Comparison of ENCODE assay signal across 22 mouse cellular contexts in the genomic region with DNA sequence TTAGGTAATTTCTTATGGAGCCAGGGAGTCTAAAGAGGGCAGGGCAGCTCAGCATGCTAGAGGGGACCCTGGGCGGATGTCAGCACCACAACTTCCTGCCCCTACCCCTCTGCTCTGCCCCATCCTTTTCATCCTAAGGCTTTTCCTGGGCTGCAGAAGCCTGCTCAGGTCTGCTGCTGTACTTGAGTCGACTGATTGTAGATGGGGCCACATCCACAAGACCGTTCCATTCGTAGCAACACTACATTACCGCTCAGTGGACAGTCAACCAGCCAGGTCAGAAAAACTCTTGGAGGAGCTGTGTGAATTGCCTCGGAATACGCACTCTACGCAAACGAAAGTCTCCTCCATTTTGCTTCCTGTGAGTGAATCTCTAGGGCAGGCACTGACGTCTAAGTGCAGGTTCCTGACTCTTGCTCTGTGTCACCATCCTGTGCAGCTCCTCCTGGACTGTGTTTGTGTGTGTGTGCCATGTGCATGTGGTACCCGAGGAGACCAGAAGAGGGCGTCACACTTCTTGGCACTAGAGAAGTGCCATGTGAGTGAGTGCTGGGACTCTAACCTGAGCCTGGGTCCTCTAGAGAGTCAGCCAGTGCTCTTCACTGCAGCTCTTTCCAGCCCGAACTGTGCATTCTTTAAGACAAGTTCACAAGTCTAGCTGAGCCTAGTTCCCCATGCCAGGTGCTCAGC. TPM values are rescaled to one million over a fixed set of nuclear protein-coding genes. Genes with fewer than 3 reads are reported as not detected.
A peak's percentile ranks its signal among the peaks of the same experiment; 100 is the strongest.
DNase-seq lines count a peak whose midpoint lies in the region; ATAC-seq and TF ChIP-seq lines count a peak whose summit lies in the region.
"Had no signal": no experiment of that assay in that cellular context is flagged by ENCODE, and none has a peak within 500 bp of the region (broad histone marks: within the 10 kb centered on the region; RNA-seq: fewer than 3 reads in every experiment).

No protein-coding gene starts in this region.

- TF ChIP-seq POLR2A in bone marrow, adult 2 months (IDR thresholded peaks at IDR 0.05; ENCODE audit: borderline replicate concordance, control insufficient read depth, low read depth, low read length): no peak

- H3K9me3 ChIP-seq in liver, embryonic 11.5 days (ENCODE audit: control insufficient read depth, low read length): no peaks in the 10 kb centered on the region
- no peaks in the 10 kb centered on the region for H3K9me3 ChIP-seq in E14TG2a.4 (ENCODE audit: low read length)
- H3K9me3 ChIP-seq: embryonic facial prominence, embryonic 15.5 days; forebrain, embryonic 13.5 days; heart, embryonic 13.5 days; limb, embryonic 10.5 days; midbrain, embryonic 15.5 days had no signal

- H3K27ac ChIP-seq in liver, embryonic 11.5 days (ENCODE audit: low read depth, low read length): no peak overlapping the region
- H3K27ac ChIP-seq in bone marrow, adult 2 months (ENCODE audit: control insufficient read depth, insufficient read depth, low read depth, low read length, poor library complexity): no peak overlapping the region
- no peak overlapping the region for H3K27ac ChIP-seq in gastrocnemius, adult 2 months
- H3K27ac ChIP-seq: embryonic facial prominence, embryonic 15.5 days; forebrain, embryonic 13.5 days; heart, embryonic 13.5 days; limb, embryonic 10.5 days; midbrain, embryonic 15.5 days had no signal

- H3K36me3 ChIP-seq in liver, embryonic 11.5 days (ENCODE audit: control insufficient read depth, insufficient read depth, low read length): no peaks in the 10 kb centered on the region
- no peaks in the 10 kb centered on the region for H3K36me3 ChIP-seq in E14TG2a.4 (ENCODE audit: insufficient read depth, low read length)
- H3K36me3 ChIP-seq: embryonic facial prominence, embryonic 15.5 days; heart, embryonic 13.5 days; limb, embryonic 10.5 days; midbrain, embryonic 15.5 days had no signal

- ATAC-seq in liver, embryonic 11.5 days (replicated peaks; ENCODE audit: low FRiP score): no peak
- ATAC-seq: forebrain, embryonic 13.5 days; inflammation-experienced regulatory T-cells, adult 6 months; midbrain, embryonic 15.5 days had no signal

- no peak overlapping the region for H3K9ac ChIP-seq in liver, embryonic 11.5 days (ENCODE audit: low read depth, low read length)
- H3K9ac ChIP-seq: embryonic facial prominence, embryonic 15.5 days; forebrain, embryonic 13.5 days; heart, embryonic 13.5 days; midbrain, embryonic 15.5 days had no signal

- 86% methylated on average over 13 of the region's 13 CpGs for WGBS in liver, embryonic 11.5 days
- WGBS in bone marrow, adult 2 months: 89% methylated on average over 13 of the region's 13 CpGs

- H3K4me1 ChIP-seq in liver, embryonic 11.5 days (replicated peaks; ENCODE audit: control insufficient read depth, insufficient read depth, low read length): peaks cover 3% of the 10 kb centered on the region; the same call in 1 of the 2 replicates
- peaks cover 86% of the 10 kb centered on the region for H3K4me1 ChIP-seq in E14TG2a.4 (replicated peaks; ENCODE audit: low read depth, low read length)
- peaks cover 6% of the 10 kb centered on the region for H3K4me1 ChIP-seq in bone marrow, adult 2 months (ENCODE audit: control insufficient read depth, insufficient read depth, low read length)
- H3K4me1 ChIP-seq: forebrain, embryonic 13.5 days; heart, embryonic 13.5 days; midbrain, embryonic 15.5 days had no signal

- DNase-seq in liver (peak; percentile 32), 416B (ENCODE audit: low read depth) (peak; percentile 26)
- no peak for DNase-seq in liver, embryonic 11.5 days (ENCODE audit: low spot score)
- no peak for DNase-seq in left cerebral cortex, adult 8-10 months (ENCODE audit: low spot score in 2 of 2)
- no peak for DNase-seq in gastrocnemius, adult 2 months
- DNase-seq in lung, postnatal 36 days: no peak
- DNase-seq: adrenal gland, adult 2 months; cerebellum, adult 11 months; cerebellum, postnatal 14 days; embryo, embryonic 11 days; heart, postnatal 36 days; right cerebral cortex, adult 18-20 months; thymus, postnatal 25 days had no signal

- intact Hi-C loops in gastrocnemius, adult 2 months (cut with DNase I): no loop called here

- peak; percentile 30 for TF ChIP-seq CTCF in E14TG2a.4 (conservative IDR thresholded peaks at IDR 0.05; ENCODE audit: low read length)
- TF ChIP-seq CTCF in bone marrow, adult 2 months (IDR thresholded peaks at IDR 0.05; ENCODE audit: control insufficient read depth, insufficient read depth, low read length): 0 out of 2 replicates have a peak, but pooled peaks have one; percentile 19
- TF ChIP-seq CTCF in gastrocnemius, adult 2 months (IDR thresholded peaks at IDR 0.05): no peak

- H3K27me3 ChIP-seq in liver, embryonic 11.5 days (replicated peaks; ENCODE audit: control insufficient read depth, insufficient read depth, low read length): no peaks in the 10 kb centered on the region
- no peaks in the 10 kb centered on the region for H3K27me3 ChIP-seq in E14TG2a.4 (ENCODE audit: insufficient read depth, low read length)
- H3K27me3 ChIP-seq: CH12.LX; embryonic facial prominence, embryonic 15.5 days; forebrain, embryonic 13.5 days; heart, embryonic 13.5 days; midbrain, embryonic 15.5 days had no signal

- H3K4me3 ChIP-seq in liver, embryonic 11.5 days (ENCODE audit: low read depth, low read length): no peak overlapping the region
- H3K4me3 ChIP-seq in E14TG2a.4 (replicated peaks; ENCODE audit: low read length): peak overlapping the region; percentile 70
- no peak overlapping the region for H3K4me3 ChIP-seq in bone marrow, adult 2 months (replicated peaks; ENCODE audit: control insufficient read depth, low read depth, low read length)
- H3K4me3 ChIP-seq in gastrocnemius, adult 2 months: no peak overlapping the region
- H3K4me3 ChIP-seq: embryonic facial prominence, embryonic 15.5 days; forebrain, embryonic 13.5 days; heart, embryonic 13.5 days; limb, embryonic 10.5 days; midbrain, embryonic 15.5 days had no signal

- H3K4me2 ChIP-seq in liver, embryonic 11.5 days: no peak overlapping the region
- H3K4me2 ChIP-seq: embryonic facial prominence, embryonic 15.5 days; forebrain, embryonic 13.5 days; heart, embryonic 13.5 days; midbrain, embryonic 15.5 days had no signal

RNA-seq across cellular contexts. Expression of gene Xbp1, which starts 23.8 kb away (rescaled TPM):
- polyA plus RNA-seq in liver, embryonic 11.5 days (2014; fragmentation: Nextera tagmentation; extraction: Ambion mirVana): 149 TPM in 2 replicates
- 24.1 and 52.1 TPM in 2 replicates for polyA plus RNA-seq in bone marrow, adult 2 months (2011; ENCODE audit: insufficient read depth, insufficient read length, low replicate concordance, missing spikeins)
- 10 to 100 TPM; 78.5 to 83.1 (median 80.7) TPM for total RNA-seq in left cerebral cortex, adult 8-10 months (2022)
- total RNA-seq in gastrocnemius, adult 2 months (2021): 10 to 100 TPM; 64.5 to 70.5 TPM

RNA-seq across cellular contexts. Expression of gene Ccdc117, which starts 45.3 kb away (rescaled TPM):
- 22.3 and 24.6 TPM in 2 replicates for polyA plus RNA-seq in liver, embryonic 11.5 days (2014; fragmentation: Nextera tagmentation; extraction: Ambion mirVana)
- polyA plus RNA-seq in bone marrow, adult 2 months (2011; ENCODE audit: insufficient read depth, insufficient read length, low replicate concordance, missing spikeins): 4.9 and 9.5 TPM in 2 replicates
- total RNA-seq in left cerebral cortex, adult 8-10 months (2022): 10 to 100 TPM; 13.0 to 15.0 (median 13.2) TPM
- total RNA-seq in gastrocnemius, adult 2 months (2021): 10 to 100 TPM; 16.3 to 30.0 TPM

RNA-seq across cellular contexts. Expression of gene Znrf3, which starts 52.1 kb away (rescaled TPM):
- polyA plus RNA-seq in liver, embryonic 11.5 days (2014; fragmentation: Nextera tagmentation; extraction: Ambion mirVana): 9.0 and 9.1 TPM in 2 replicates
- 0.63 and 2.0 TPM in 2 replicates for polyA plus RNA-seq in bone marrow, adult 2 months (2011; ENCODE audit: insufficient read depth, insufficient read length, low replicate concordance, missing spikeins)
- 10 to 100 TPM; 19.3 to 22.0 (median 20.4) TPM for total RNA-seq in left cerebral cortex, adult 8-10 months (2022)
- 1 to 10 TPM; 5.7 to 6.9 TPM for total RNA-seq in gastrocnemius, adult 2 months (2021)

Comparison
In these comparisons a context has a peak if more than half of its experiments do, and no peak if none do; other contexts are left out.
1. DNase-seq: peak in liver (single experiment) and 416B (single experiment); none in liver, embryonic 11.5 days (single experiment), left cerebral cortex, adult 8-10 months (0 of 2), gastrocnemius, adult 2 months (single experiment) and lung, postnatal 36 days (single experiment).